Mouse (Mus musculus) C2C12 (cell line): ENCODE data around the gene Xpot. TPM values are rescaled to one million over a fixed set of nuclear protein-coding genes. Genes with fewer than 3 reads are reported as not detected.

ENCODE experiments used
- H3K27me3 ChIP-seq: one replicate; pipeline ENCODE4 v1.6.1; 2011; ENCODE audit not compliant: control insufficient read depth, insufficient read depth, insufficient read length
- H3K36me3 ChIP-seq: one replicate; pipeline ENCODE4 v1.6.1; 2011; ENCODE audit not compliant: control insufficient read depth, insufficient read depth
- H3K4me3 ChIP-seq: one replicate; pipeline ENCODE4 v1.5.1; 2011; ENCODE audit warnings: mild to moderate bottlenecking, control low read depth; ENCODE audit not compliant: poor library complexity, insufficient read depth, severe bottlenecking
- H3K79me2 ChIP-seq: one replicate; pipeline ENCODE4 v1.6.1; 2011; ENCODE audit not compliant: control insufficient read depth, insufficient read depth
- H3K79me3 ChIP-seq: one replicate; pipeline ENCODE4 v1.6.1; 2011; ENCODE audit warnings: low read depth, control low read depth
- H3ac ChIP-seq: one replicate; pipeline ENCODE3; 2011; ENCODE audit warnings: low read depth; ENCODE audit not compliant: control insufficient read depth, insufficient read length
- CEBPB ChIP-seq: IDR thresholded peaks from one replicate; pipeline ENCODE4 v1.6.1; 2011; ENCODE audit warnings: low read depth, mild to moderate bottlenecking, control low read depth, moderate library complexity
- CTCF ChIP-seq: IDR thresholded peaks from one replicate; pipeline ENCODE4 v1.5.1; 2011; ENCODE audit not compliant: control insufficient read depth, insufficient read depth, insufficient read length
- FOSL1 ChIP-seq: IDR thresholded peaks from one replicate; pipeline ENCODE4 v1.8.0; 2011; ENCODE audit warnings: mild to moderate bottlenecking, low read length; ENCODE audit not compliant: poor library complexity, insufficient read depth, severe bottlenecking
- MAX ChIP-seq: IDR thresholded peaks from one replicate; pipeline ENCODE4 v1.6.1; 2011; ENCODE audit warnings: mild to moderate bottlenecking, control low read depth
- MYOD1 ChIP-seq: IDR thresholded peaks from one replicate; pipeline ENCODE4 v1.6.1; 2011; ENCODE audit warnings: low read depth; ENCODE audit not compliant: control insufficient read depth, insufficient read length
- MYOG ChIP-seq: IDR thresholded peaks from one replicate; pipeline ENCODE4 v1.6.1; 2011; ENCODE audit not compliant: control insufficient read depth, insufficient read length; ENCODE audit errors: extremely low read depth
- USF1 ChIP-seq: IDR thresholded peaks from one replicate; pipeline ENCODE4 v1.6.1; 2011; ENCODE audit warnings: low read depth, mild to moderate bottlenecking, control low read depth, moderate library complexity
- polyA plus RNA-seq: library from polyadenylated mRNA; unstranded; fragments of >200 nt; fragmentation: generic; extraction: Trizol; gene quantifications from one replicate; pipeline ENCODE4 v1.2.1, GENCODE M21; 2012; ENCODE audit warnings: missing spikeins

Xpot gene
- polyA plus RNA-seq, 1 experiment = 50.6 TPM

DNA sequence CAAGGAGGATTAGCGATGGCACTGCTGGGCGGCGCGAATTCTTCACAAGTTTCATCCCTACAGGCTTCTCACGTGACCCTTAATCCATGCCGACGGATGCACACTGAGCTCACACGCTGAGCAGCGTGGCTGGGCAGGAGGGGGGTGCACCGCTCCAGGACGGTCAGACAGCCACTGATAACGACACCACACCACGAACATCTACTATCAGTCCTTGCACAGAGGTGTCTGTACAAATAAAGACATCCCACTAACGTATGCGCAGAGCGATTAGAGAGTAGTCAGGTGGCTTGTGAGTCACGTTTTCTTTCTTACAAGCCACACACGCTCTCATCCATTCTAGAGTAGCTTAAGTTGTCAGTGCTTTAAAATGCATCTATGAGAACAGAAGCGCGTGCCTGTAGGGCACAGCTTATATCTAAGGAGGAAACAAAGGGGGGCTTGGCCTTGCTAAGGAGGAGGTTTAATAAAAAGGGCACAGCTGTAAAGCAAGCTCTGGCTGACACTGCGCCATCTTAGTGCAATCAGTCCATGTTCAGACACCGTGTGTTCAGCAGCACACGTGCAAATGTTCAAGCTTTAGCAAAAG lies 57.0 kb downstream of the Xpot start:
- H3ac ChIP-seq = no peak overlapping the region
- TF ChIP-seq MAX (no peak), USF1 (no peak), CEBPB (no peak), FOSL1 (no peak), MYOD1 (no peak), CTCF (no peak), MYOG (no peak)
- peaks cover 67% of the 10 kb centered on the region for H3K36me3 ChIP-seq

DNA sequence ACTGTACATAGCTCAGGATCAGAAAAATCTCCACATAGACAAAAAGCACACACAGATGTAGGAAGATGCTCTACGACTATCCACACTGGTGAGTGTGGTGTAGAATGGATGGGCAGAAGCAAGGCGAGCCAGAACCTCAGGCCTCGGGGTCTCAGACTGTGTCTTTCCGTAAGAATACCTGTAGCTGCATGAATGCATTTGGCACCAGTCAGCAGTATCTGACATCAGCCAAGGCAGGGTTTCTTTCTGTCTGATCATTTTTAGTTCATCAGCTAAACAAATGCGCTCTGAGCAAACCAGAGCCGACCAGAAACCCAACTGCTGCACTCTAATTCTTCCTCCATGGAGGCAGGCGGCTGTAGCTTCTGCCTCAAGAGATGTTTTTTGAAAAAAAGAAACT lies 57.6 kb downstream of the Xpot start:
- H3K79me2 ChIP-seq = peaks cover 22% of the 10 kb centered on the region
- no peak for TF ChIP-seq MYOG
- no peak for TF ChIP-seq FOSL1
- no peak for TF ChIP-seq CEBPB
- no peak for TF ChIP-seq MAX
- TF ChIP-seq MYOD1 = no peak
- TF ChIP-seq CTCF = no peak
- no peak for TF ChIP-seq USF1
- H3K79me3 ChIP-seq = no peaks in the 10 kb centered on the region
- no peak overlapping the region for H3ac ChIP-seq
- no peak overlapping the region for H3K4me3 ChIP-seq
- no peaks in the 10 kb centered on the region for H3K27me3 ChIP-seq
- H3K36me3 ChIP-seq = peaks cover 72% of the 10 kb centered on the region

More for the DNA sequence above, 57.0 kb downstream of the Xpot start:
- H3K79me3 ChIP-seq = no peaks in the 10 kb centered on the region
- H3K27me3 ChIP-seq = no peaks in the 10 kb centered on the region
- peaks cover 22% of the 10 kb centered on the region for H3K79me2 ChIP-seq
- H3K4me3 ChIP-seq = no peak overlapping the region

DNA sequence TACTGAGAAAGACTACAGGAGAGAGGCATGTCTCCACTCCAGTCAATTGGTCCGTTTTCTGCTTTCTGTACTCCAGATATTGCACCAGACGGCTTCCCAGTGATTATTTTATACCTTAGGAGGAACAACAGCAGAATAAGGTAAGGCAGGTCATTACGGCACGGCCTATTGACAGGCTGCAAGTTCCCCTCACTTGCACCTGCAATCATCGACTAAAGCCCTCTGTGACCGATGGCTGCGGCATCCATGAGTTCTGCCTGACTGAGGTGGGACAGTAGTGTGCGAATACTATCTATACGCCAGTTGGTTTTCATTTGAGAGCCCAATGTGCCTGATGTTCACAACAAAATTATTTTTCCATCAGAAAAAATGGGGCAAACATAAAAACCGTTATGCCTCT lies 58.1 kb downstream of the Xpot start:
- Histone ChIP-seq H3ac (no peak overlapping the region), H3K27me3 (no peaks in the 10 kb centered on the region), H3K36me3 (peaks cover 77% of the 10 kb centered on the region), H3K79me2 (peaks cover 22% of the 10 kb centered on the region), H3K79me3 (no peaks in the 10 kb centered on the region), H3K4me3 (no peak overlapping the region)
- no peak for TF ChIP-seq MYOD1
- TF ChIP-seq MAX = no peak
- no peak for TF ChIP-seq FOSL1
- TF ChIP-seq CEBPB = no peak
- TF ChIP-seq USF1 = no peak
- no peak for TF ChIP-seq CTCF
- TF ChIP-seq MYOG = no peak

DNA sequence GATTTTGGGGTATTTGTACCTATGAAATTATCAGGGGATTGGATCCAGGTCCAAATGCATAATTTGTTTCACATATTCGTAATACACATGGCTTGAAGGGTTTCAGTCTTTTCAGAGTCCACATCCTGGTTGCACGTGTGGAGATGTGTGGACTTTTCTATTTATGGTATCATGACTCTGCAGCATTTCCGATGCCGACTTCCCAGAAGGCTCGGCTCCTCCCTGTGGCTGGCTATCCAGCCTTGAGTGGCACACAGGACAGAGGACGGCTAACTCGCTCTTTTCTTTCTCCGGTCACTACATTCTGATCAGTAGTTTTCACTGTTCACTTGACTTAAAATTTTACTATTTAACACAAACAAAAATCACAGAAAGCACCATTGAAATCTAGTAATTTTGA lies 61.7 kb downstream of the Xpot start:
- Histone ChIP-seq H3K36me3 (peaks cover 81% of the 10 kb centered on the region), H3K79me3 (no peaks in the 10 kb centered on the region), H3K4me3 (no peak overlapping the region), H3ac (no peak overlapping the region), H3K79me2 (peaks cover 10% of the 10 kb centered on the region), H3K27me3 (no peaks in the 10 kb centered on the region)
- TF ChIP-seq MAX (no peak), USF1 (no peak), CTCF (no peak), MYOD1 (no peak)

DNA sequence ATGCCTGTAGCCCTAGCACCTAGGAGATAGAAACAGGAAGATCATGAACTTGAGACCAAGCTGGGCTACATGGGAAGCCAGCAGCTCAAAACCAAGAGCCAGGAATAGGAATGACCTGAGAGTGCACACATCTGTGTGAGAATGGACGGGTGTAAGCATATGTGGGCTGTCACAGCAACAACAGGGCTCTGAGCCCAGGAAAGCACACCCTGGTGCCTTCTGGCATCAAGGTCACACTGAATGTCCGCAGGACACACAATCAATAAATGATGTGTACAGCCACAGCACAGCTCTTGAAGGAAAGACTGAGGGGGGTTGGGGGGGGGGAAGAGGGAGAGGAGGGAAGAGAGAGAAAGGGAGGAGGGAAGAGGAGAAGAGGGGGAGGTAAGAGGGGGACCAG lies 67.9 kb downstream of the Xpot start:
- TF ChIP-seq CTCF (no peak), CEBPB (no peak), FOSL1 (no peak), USF1 (no peak), MYOG (no peak), MAX (no peak), MYOD1 (no peak)
- Histone ChIP-seq H3K4me3 (no peak overlapping the region), H3K27me3 (no peaks in the 10 kb centered on the region), H3K79me3 (no peaks in the 10 kb centered on the region), H3K79me2 (no peaks in the 10 kb centered on the region), H3ac (no peak overlapping the region), H3K36me3 (peaks cover 97% of the 10 kb centered on the region)

DNA sequence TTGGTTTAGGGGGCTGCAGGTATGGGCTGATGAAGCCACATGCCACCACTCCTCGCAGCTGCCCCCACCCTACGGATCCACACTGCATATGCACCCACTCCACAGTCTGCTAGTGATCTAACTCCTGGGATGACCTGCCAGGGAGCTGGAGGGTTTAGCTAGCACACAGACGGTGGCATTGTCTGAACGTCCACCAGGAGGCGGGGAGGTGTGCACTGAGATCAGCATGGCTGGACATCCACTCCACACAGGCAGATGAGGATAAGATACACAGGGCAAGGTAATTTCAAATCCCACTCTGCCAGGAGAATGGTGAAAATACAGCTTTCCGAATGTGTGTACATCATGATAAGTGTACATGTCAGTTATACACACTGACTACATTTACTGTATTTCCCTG lies 69.9 kb downstream of the Xpot start:
- Histone ChIP-seq H3K79me3 (no peaks in the 10 kb centered on the region), H3K36me3 (peaks cover 95% of the 10 kb centered on the region), H3K79me2 (no peaks in the 10 kb centered on the region), H3ac (no peak overlapping the region), H3K27me3 (no peaks in the 10 kb centered on the region), H3K4me3 (no peak overlapping the region)
- no peak for TF ChIP-seq MYOG
- TF ChIP-seq CTCF = no peak
- no peak for TF ChIP-seq USF1
- TF ChIP-seq MYOD1 = no peak
- no peak for TF ChIP-seq CEBPB
- no peak for TF ChIP-seq FOSL1
